Mouse (Mus musculus) CH12.LX (cell line): ENCODE data around the gene Ccdc36. TPM values are rescaled to one million over a fixed set of nuclear protein-coding genes. Genes with fewer than 3 reads are reported as not detected.

Source experiments
- DNase-seq: peaks from one replicate; pipeline ENCODE4 v3.0.0-alpha.2; 2013; ENCODE audit errors: extremely low read depth
- H3K27ac ChIP-seq: 2 replicates; pipeline ENCODE4 v1.5.1; 2012; ENCODE audit warnings: low read depth, mild to moderate bottlenecking, control low read depth, moderate library complexity; ENCODE audit not compliant: insufficient read depth
- H3K27me3 ChIP-seq: replicated peaks from 2 replicates; pipeline ENCODE3; 2012; ENCODE audit warnings: inconsistent platforms
- H3K36me3 ChIP-seq, 2 experiments: replicated peaks in 1 of 2; 2 replicates each; pipeline versions ENCODE3 to v1.6.1; 2012; ENCODE audit warnings: inconsistent platforms in 1 of 2, low read length in 1 of 2, mild to moderate bottlenecking in 1 of 2, mixed read lengths in 1 of 2, moderate library complexity in 1 of 2; ENCODE audit not compliant: control insufficient read depth in 1 of 2, insufficient read depth in 1 of 2
- H3K4me1 ChIP-seq, 2 experiments: 2 replicates each; pipeline ENCODE4 v1.6.1; 2012; ENCODE audit warnings: inconsistent platforms in 1 of 2, moderate library complexity in 1 of 2; ENCODE audit not compliant: insufficient read depth in 2 of 2, control insufficient read depth in 1 of 2
- H3K4me2 ChIP-seq: 2 replicates; pipeline ENCODE4 v1.6.1; 2012; ENCODE audit warnings: low read depth, mild to moderate bottlenecking, control low read depth; ENCODE audit not compliant: poor library complexity, insufficient read depth, severe bottlenecking
- H3K4me3 ChIP-seq, 3 experiments: fragments of 150-350 bp in 1 of 3; sonication (generic) in 1 of 3; replicated peaks in 1 of 3; 2 replicates each; pipeline versions ENCODE3 to v1.5.1; 2011 to 2012; ENCODE audit warnings: low read depth in 2 of 3, low read length in 2 of 3, mild to moderate bottlenecking in 2 of 3, moderate library complexity in 2 of 3, control low read depth in 1 of 3, improper control_type of control experiment in 1 of 3, inconsistent platforms in 1 of 3, mixed read lengths in 1 of 3; ENCODE audit not compliant: poor library complexity in 1 of 3
- H3K79me2 ChIP-seq: replicated peaks from 2 replicates; pipeline ENCODE4 v1.6.1; 2012; ENCODE audit warnings: mild to moderate bottlenecking, moderate library complexity; ENCODE audit not compliant: control insufficient read depth, poor library complexity, insufficient read depth, severe bottlenecking; ENCODE audit errors: extremely low read depth
- H3K9ac ChIP-seq: 2 replicates; pipeline ENCODE4 v1.6.1; 2012; ENCODE audit warnings: low read depth, mild to moderate bottlenecking, control low read depth, moderate library complexity; ENCODE audit not compliant: insufficient read depth
- H3K9me3 ChIP-seq: replicated peaks from 2 replicates; pipeline ENCODE3; 2012; ENCODE audit warnings: low read length, inconsistent platforms, mixed read lengths
- CHD2 ChIP-seq: IDR thresholded peaks from 2 replicates; pipeline ENCODE4 v1.6.1; 2011; ENCODE audit warnings: low read length, improper control_type of control experiment
- CTCF ChIP-seq, 2 experiments: IDR thresholded peaks in 1 of 2; conservative IDR thresholded peaks in 1 of 2; 2 replicates each; pipeline ENCODE4 v1.5.1; 2011 to 2012; ENCODE audit warnings: low read depth in 2 of 2, low read length in 2 of 2, improper control_type of control experiment in 1 of 2, inconsistent platforms in 1 of 2, mild to moderate bottlenecking in 1 of 2, moderate library complexity in 1 of 2
- E2F4 ChIP-seq: IDR thresholded peaks from 2 replicates; pipeline ENCODE4 v1.6.1; 2011; ENCODE audit warnings: low read depth, low read length, improper control_type of control experiment; ENCODE audit not compliant: insufficient replicate concordance
- ELF1 ChIP-seq: IDR thresholded peaks from 2 replicates; pipeline ENCODE4 v1.6.1; 2014; ENCODE audit warnings: low read depth, mild to moderate bottlenecking, inconsistent platforms, low read length, improper control_type of control experiment
- EP300 ChIP-seq: IDR thresholded peaks from 2 replicates; pipeline ENCODE4 v1.6.1; 2011; ENCODE audit warnings: low read length, improper control_type of control experiment
- IRF4 ChIP-seq: IDR thresholded peaks from 2 replicates; pipeline ENCODE4 v1.6.1; 2014; ENCODE audit warnings: low read depth, mild to moderate bottlenecking, inconsistent platforms, low read length, improper control_type of control experiment
- KAT2A ChIP-seq: IDR thresholded peaks from 2 replicates; pipeline ENCODE4 v1.6.1; 2012; ENCODE audit warnings: low read length, improper control_type of control experiment, inconsistent platforms; ENCODE audit not compliant: insufficient replicate concordance
- MAFK ChIP-seq: IDR thresholded peaks from 2 replicates; pipeline ENCODE4 v1.6.1; 2011; ENCODE audit warnings: low read length, improper control_type of control experiment; ENCODE audit not compliant: insufficient replicate concordance
- MAX ChIP-seq: IDR thresholded peaks from 2 replicates; pipeline ENCODE4 v1.6.1; 2011; ENCODE audit warnings: low read length, improper control_type of control experiment
- MAZ ChIP-seq: IDR thresholded peaks from 2 replicates; pipeline ENCODE4 v1.6.1; 2012; ENCODE audit warnings: low read depth, mild to moderate bottlenecking, inconsistent platforms, low read length, improper control_type of control experiment, moderate library complexity
- MEF2A ChIP-seq: IDR thresholded peaks from 2 replicates; pipeline ENCODE4 v1.6.1; 2014; ENCODE audit warnings: low read depth, mild to moderate bottlenecking, inconsistent platforms, low read length, improper control_type of control experiment, borderline replicate concordance
- MXI1 ChIP-seq: IDR thresholded peaks from 2 replicates; pipeline ENCODE4 v1.6.1; 2011; ENCODE audit warnings: mild to moderate bottlenecking, low read depth, low read length, improper control_type of control experiment
- NRF1 ChIP-seq: IDR thresholded peaks from 2 replicates; pipeline ENCODE4 v1.6.1; 2014; ENCODE audit warnings: low read depth, mild to moderate bottlenecking, inconsistent platforms, low read length, improper control_type of control experiment, moderate library complexity
- PAX5 ChIP-seq: IDR thresholded peaks from 2 replicates; pipeline ENCODE4 v1.6.1; 2012; ENCODE audit warnings: low read length, inconsistent platforms, mixed read lengths
- POLR2A ChIP-seq: IDR thresholded peaks from 2 replicates; pipeline ENCODE4 v1.6.1; 2011; ENCODE audit warnings: low read depth, mild to moderate bottlenecking, improper control_type of control experiment, low read length
- POLR2AphosphoS2 ChIP-seq: IDR thresholded peaks from 2 replicates; pipeline ENCODE4 v1.6.1; 2011; ENCODE audit warnings: low read depth, low read length, improper control_type of control experiment
- RAD21 ChIP-seq: IDR thresholded peaks from 2 replicates; pipeline ENCODE4 v1.6.1; 2011; ENCODE audit warnings: low read depth, mild to moderate bottlenecking, low read length, improper control_type of control experiment, moderate library complexity
- RCOR1 ChIP-seq: conservative IDR thresholded peaks from 2 replicates; pipeline ENCODE4 v1.6.1; 2012; ENCODE audit warnings: low read depth, mild to moderate bottlenecking, inconsistent platforms, low read length, improper control_type of control experiment
- TBP ChIP-seq: conservative IDR thresholded peaks from 2 replicates; pipeline ENCODE4 v1.6.1; 2011; ENCODE audit warnings: low read depth, low read length, improper control_type of control experiment
- UBTF ChIP-seq: IDR thresholded peaks from 2 replicates; pipeline ENCODE4 v1.6.1; 2012; ENCODE audit warnings: low read depth, mild to moderate bottlenecking, inconsistent platforms, low read length, improper control_type of control experiment, moderate library complexity
- USF1 ChIP-seq: IDR thresholded peaks from 2 replicates; pipeline ENCODE4 v1.6.1; 2014; ENCODE audit warnings: low read depth, mild to moderate bottlenecking, inconsistent platforms, low read length, improper control_type of control experiment
- dilution Hi-C: fragments of 300-500 bp; cut with MboI; formaldehyde crosslinking; loops from 2 replicates; pipeline ENCODE4 v1.14.3; 2020; ENCODE audit warnings: low sequenced_read_pairs; ENCODE audit not compliant: extremely low pct_unique_long_range_greater_than_20kb, extremely low pct_ligation_motif_present
- in situ Hi-C: fragments of 300-500 bp; cut with MboI; formaldehyde crosslinking; loops from 3 replicates; pipeline ENCODE4 v1.14.3; 2019; ENCODE audit warnings: low sequenced_read_pairs, low pct_ligation_motif_present, low pct_unique_long_range_greater_than_20kb, mixed read lengths
- polyA plus RNA-seq: library from polyadenylated mRNA; unstranded; fragments of >175 nt; gene quantifications from 2 replicates; pipeline ENCODE4 v1.2.1, GENCODE M21; 2012; ENCODE audit warnings: low read depth; ENCODE audit not compliant: insufficient read length
- total RNA-seq, 2 experiments: library from RNA; depleted of rRNA; stranded (reverse); fragments of 300-350 nt in 1 of 2; fragments of >200 nt in 1 of 2; gene quantifications; 2 replicates each; pipeline ENCODE4 v1.2.3; 2012 to 2014

The Ccdc36 gene
- total and polyA plus RNA-seq, 3 experiments: 0.04 to 0.13 (median 0.13) TPM

DNA sequence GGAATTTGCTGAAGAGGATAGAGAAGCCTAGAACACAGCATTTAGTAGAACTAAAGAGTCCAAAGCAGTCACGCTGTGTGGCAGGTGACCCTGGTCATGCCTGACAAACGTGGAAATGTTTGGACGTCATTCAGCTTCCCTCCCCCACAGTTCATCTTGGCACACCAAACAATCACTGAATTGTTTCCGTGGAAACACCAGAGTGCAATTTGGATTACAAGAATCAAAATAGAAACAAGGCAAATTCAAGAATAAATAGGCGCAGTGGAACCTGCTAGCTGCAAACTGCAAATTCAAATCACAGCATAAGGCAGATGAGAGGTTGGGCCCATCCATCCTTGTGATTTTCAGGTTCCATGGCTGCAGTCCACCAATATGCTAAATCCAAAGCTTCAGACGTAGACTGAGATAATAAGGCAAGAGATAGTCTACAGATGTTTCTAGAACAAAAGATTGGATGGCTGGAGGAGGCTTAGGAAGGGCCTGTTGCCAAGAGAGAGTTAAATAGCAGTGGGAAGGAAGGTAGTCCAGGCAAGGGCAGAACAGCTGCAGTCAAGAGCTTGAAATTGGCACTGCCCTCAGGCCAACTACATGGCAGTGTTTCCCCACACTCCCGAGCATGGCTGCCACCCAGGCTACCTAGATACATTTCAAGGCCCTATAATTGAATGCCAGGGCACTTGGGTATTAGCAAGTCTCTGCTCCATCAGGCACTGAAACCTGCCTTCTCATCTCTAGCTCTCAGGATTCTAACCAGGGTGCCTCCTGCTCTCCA, 26.9 kb downstream of the Ccdc36 start:
- Histone ChIP-seq H3K9me3 (no peaks in the 10 kb centered on the region), H3K36me3 (peaks cover 0 to 1% of the 10 kb centered on the region in 2 experiments), H3K27me3 (no peaks in the 10 kb centered on the region), H3K9ac (no peak overlapping the region)
- in situ Hi-C loops: no loop called here
- DNase-seq: no peak
- TF ChIP-seq TBP (no peak), MXI1 (no peak), USF1 (no peak), CHD2 (no peak), MEF2A (no peak), MAFK (no peak), CTCF (conservative IDR thresholded peaks at IDR 0.05 in 1 of 2, IDR thresholded peaks at IDR 0.05 in 1 of 2; ENCODE audit: low read depth in 2 of 2, low read length in 2 of 2) (no peak), MAZ (no peak), NRF1 (no peak), EP300 (no peak), ELF1 (no peak), RCOR1 (no peak), RAD21 (no peak), POLR2A (no peak)
- TF ChIP-seq, all 38 proteins: peak for 0
- H3K4me3 ChIP-seq: no peak overlapping the region
- peaks cover 4 to 19% of the 10 kb centered on the region in 2 experiments; a peak in 3 of 4 replicates for H3K4me1 ChIP-seq
- no peak overlapping the region for H3K27ac ChIP-seq
- no peak overlapping the region for H3K4me2 ChIP-seq
- H3K79me2 ChIP-seq: no peaks in the 10 kb centered on the region
- dilution Hi-C loops: no loop called here

DNA sequence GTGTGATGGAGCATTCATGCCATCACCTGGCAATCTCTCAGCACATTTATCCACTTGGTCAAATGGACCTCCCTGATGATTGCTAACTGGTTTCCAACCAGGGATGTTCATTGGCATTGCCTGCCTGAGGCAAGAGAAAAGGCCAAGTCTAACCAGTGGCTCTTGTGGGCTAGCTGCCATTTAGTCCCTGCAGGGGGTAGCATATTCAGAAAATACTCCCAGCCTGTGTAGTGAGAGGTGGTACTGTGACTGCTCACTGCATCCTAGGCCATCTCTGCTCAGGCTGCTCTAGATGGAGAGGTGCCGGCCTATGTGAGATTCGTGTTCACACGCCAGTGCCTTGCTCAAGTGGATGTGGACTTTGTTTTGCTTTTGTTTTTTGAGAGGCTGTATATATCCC, 30.0 kb downstream of the Ccdc36 start:
- no peaks in the 10 kb centered on the region for H3K79me2 ChIP-seq
- H3K27me3 ChIP-seq: no peaks in the 10 kb centered on the region
- in situ Hi-C loops: no loop called here
- H3K36me3 ChIP-seq: peaks cover 0 to 3% of the 10 kb centered on the region in 2 experiments
- H3K9me3 ChIP-seq: no peaks in the 10 kb centered on the region
- H3K4me2 ChIP-seq: no peak overlapping the region
- TF ChIP-seq UBTF: no peak
- TF ChIP-seq MAX: no peak
- TF ChIP-seq E2F4: no peak
- TF ChIP-seq IRF4: no peak
- no peak for TF ChIP-seq ELF1
- no peak for TF ChIP-seq MXI1
- no peak for TF ChIP-seq MAZ
- no peak for TF ChIP-seq POLR2AphosphoS2
- TF ChIP-seq KAT2A: no peak
- no peak for TF ChIP-seq CHD2
- no peak for TF ChIP-seq PAX5
- dilution Hi-C loops: no loop called here
- no peak overlapping the region for H3K27ac ChIP-seq
- no peaks in the 10 kb centered on the region for H3K4me1 ChIP-seq
- H3K4me3 ChIP-seq: no peak overlapping the region
- H3K9ac ChIP-seq: no peak overlapping the region
- no peak for DNase-seq
